Mouse (Mus musculus) G1E-ER4 (cell line): ENCODE measurements around the gene Wfdc13. TPM values are rescaled to one million over a fixed set of nuclear protein-coding genes. Genes with fewer than 3 reads are reported as not detected.

Source experiments
- GATA1 ChIP-seq: IDR thresholded peaks from one replicate; pipeline ENCODE4 v1.8.0; 2012; ENCODE audit warnings: low read length, inconsistent platforms
- polyA plus RNA-seq: library from polyadenylated mRNA; stranded (reverse); fragments of >175 nt; gene quantifications from 2 replicates; pipeline ENCODE4 v1.2.3, GENCODE M21; 2012

The Wfdc13 gene
- polyA plus RNA-seq, 1 experiment: not detected

DNA sequence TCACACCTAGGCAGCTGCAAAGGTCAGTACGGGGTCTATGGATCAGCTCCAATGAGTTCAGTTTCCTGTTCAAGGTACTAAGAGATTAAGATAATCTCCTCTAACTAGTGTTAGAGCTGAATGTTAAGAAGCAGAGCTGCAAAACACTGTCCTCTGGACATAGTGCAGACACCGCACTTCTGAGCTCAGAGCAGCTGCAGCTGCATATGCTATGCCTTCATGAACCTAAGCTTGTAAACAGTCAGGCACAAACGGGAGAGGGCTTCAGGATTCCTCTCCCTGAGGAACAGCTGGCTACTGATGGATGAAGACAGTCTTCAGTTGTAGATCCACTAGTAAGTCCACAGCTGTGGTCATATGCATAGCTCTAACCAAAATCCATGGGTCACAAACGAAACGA lies 16.1 kb downstream of the Wfdc13 start:
- no peak for TF ChIP-seq GATA1

DNA sequence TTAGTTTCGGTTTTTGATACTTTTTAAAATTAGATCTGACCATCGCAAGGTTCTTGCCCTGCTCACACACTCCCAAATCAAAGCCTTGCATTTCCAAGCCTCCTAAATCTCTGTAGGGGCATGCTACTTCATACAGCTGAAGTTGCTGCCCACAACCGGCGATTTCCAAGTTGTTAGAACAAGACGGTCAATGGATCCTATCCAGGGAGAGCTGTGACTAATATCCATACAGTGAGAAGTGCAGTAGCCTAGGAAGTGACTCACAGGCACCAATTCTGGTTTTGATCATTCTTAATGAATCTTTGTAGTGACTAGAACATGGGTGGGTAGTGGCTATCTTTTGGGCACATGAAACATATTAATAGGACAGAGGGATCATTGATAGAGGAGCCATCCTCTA lies 16.9 kb downstream of the Wfdc13 start:
- no peak for TF ChIP-seq GATA1

DNA sequence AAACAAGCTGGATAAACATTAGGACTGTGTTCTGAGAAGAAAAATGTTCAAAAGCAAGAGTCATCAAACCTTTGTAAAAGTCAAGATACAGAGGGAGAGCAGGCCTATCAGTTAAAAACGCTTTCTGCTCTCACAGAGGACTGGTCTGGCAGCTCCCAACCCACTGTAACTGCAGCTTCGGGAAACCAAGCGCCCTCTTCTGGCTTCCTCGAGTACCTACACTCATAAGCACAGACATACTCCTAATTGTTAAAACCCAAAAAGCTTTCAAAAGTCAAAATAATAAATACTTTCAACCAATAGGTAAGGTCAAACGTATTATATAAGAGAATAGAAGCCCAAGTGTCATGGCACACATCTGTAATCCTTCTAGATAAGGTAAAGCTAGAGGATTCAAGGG lies 19.3 kb downstream of the Wfdc13 start:
- TF ChIP-seq GATA1: no peak

DNA sequence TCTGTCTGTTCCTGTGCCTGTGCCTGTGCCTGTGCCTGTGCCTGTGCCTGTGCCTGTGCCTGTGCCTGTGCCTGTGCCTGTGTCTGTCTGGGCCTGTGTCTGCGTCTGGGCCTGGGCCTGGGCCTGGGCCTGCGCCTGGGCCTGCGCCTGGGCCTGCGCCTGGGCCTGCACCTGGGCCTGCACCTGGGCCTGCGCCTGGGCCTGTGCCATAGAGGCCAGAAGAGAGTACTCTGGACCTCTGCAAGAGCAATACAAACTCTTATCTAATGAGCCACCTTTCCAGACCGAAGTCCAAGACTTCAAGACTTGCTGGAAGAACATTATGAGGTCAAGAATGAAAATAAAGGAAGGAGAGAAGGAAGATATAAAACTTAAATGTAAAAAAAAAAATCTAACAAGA lies 20.4 kb downstream of the Wfdc13 start:
- TF ChIP-seq GATA1: no peak

DNA sequence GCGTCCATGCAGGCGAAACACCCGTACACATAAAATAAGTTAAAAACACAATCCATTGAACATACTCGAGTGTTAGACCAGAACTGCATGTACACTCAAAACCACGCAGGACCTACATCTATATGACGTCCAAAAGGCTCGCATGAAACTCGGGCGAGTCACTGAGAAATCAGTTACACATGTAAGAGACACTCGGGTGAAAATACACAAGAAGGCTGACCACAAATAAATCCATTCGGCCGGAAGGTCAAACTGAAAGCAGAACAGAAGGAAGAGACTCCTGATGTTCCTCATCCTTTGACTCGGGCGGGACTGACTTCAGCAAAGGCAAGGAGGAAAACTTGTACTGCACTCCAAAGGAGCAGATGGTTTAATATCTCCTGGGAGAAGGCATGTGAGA lies 21.1 kb downstream of the Wfdc13 start:
- TF ChIP-seq GATA1: no peak

DNA sequence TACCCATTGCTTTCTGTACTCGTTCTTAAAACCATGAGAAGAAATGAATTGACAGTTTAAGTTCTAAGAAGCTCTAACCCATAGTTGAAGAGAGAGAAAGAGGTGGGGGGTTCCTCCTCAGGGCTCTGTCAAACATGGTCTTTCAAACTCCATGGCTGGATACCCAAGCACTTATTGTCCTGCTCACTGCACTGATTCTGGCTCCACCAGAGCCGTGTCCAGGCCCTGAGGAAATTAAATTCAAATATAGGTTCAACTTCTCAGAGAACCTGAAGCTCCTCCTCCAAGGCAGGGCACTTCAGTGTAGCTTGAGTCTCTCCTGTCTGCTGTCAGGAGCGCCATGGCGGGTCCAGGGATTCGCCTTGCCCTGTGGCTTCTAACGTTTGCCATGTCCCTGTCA lies 30.1 kb downstream of the Wfdc13 start, which contains the start of gene Spint5:
Gene Spint5 (plus strand): TSS at position 301 of the 400 bp plus-strand sequence.
- no peak for TF ChIP-seq GATA1

DNA sequence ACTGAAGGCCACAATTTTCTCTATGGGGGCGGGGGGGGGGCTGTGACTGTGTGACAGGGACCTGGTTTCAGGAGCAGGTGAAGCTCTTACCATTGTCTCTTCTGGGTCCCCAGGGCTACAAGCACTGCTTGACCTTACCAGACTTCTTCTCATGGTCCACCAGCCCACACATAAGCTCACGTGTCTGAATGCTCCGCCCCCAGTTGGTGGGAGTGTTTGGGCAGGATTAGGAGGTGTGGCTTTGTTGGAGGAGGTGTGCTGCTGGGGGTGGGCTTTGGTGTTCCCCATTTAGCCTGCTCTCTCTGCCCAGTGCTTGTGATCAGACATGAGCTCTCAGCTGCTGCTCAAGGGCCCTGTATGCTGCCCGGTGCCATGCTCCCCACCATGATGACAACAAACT lies 38.4 kb downstream of the Wfdc13 start:
- no peak for TF ChIP-seq GATA1

DNA sequence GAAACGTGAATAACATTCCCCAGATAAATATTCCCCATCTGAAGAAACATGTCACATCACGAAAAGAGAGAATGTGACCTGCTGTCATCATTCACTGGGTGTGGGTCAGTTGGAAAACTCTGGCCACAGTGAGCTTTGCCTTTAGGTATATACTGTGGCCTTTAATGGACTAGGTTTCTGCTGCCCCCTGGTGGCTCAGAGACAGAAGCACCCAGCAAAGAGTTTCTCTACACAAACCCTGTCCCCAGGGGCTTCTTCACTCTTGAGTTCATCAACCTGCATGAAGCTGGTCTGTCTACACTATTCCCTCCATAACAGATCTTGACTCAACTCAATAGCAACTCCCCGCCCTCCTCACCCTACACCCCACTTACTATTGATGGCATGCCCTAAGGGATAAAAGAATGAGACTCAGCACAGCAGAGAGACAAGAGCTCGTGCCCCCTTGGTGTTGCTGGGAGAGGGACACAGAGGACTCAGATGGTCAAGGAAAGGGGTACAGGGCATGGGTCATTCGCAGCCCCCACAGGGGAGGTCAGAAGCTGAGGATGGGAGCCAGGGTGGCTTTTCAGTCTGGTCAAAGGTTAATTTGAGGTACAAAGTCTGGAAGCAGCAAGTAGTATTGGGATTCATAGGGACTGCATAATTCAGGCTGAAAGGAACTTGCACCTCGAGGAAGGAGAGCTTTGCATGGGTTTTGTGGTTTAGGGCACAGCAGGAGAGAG lies 41.1 kb downstream of the Wfdc13 start:
- TF ChIP-seq GATA1: no peak

DNA sequence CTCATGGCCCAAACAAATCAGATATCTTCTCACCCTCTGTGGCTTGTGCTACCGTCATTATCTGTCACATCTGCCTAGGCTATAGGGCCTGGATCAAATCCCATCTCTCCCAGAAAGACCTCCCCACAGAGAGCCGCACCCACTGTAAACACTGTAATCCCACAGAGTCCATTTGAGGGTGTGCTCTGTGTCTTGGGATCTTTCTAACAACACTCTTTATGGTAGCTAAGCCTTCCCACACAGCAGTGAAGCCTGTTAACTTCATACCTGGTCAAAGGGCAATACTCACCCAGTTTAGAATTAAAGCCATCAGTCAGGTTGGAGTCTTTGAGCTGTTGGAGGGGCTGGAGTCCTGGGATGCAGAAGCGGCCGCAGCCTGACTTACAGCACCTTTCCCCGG lies 46.8 kb downstream of the Wfdc13 start:
- TF ChIP-seq GATA1: no peak

DNA sequence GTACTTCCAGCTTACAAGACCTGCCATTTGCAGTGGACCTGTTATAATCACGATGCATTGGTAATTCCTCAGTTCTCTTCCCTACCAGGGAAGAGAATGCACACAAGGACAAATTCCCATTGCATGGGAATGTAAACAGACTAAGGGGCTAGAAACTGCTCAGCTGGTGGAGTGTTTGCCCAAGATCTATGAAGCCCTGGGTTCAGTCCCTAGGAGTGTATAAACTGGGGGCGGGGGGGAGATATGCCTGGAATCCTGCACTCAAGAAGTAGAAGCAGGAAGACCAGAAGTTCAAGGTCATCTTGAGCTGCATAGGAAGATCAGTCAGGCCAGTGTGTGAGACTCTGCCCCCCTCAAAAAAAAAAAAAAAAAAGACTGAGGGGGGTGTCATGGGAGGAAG lies 48.4 kb downstream of the Wfdc13 start:
- TF ChIP-seq GATA1: no peak

DNA sequence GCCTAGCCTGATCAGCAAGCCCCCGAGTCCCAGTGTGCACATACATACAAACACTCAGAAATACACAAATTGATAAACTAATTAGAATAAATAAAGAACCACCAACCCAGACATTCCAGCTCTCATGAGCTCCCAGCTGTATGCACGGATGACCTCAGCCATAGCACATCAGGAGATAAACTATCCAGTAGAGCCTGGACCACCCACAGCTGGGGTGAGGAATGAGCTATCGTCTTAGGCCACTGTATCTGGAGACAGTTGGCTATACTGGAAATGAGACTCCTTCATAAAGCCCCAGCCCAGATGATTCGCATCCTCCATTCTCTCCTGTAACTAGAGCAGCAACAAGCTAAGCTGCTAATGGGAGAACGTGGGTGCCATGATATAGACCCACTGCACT lies 49.9 kb downstream of the Wfdc13 start:
- no peak for TF ChIP-seq GATA1

DNA sequence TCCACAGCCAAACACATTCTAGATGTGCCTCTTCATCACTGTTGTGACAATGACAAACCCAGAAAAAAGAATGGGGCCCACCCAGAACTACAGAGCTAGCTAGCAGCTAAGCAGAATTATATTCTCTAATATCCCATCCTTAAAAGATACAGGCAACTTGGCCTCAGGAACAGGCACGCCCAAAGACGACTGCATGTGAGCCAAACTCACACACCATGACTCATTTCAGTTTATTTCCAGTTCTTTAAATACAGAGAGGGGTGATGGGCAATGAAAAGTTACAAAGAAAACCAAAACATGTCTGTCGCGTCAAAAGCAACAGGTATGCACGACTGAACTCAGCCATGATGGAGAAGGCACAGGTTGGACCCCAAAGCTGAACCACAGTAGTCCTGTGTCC lies 50.5 kb downstream of the Wfdc13 start:
- TF ChIP-seq GATA1: no peak

Other genes with a start within 250 kb of the Wfdc13 start
- gene Sdc4, start 241.2 kb upstream of the Wfdc13 start, polyA plus RNA-seq: not detected in 2 replicates
- 219 and 244 TPM in 2 replicates for gene Sys1, start 228.1 kb upstream of the Wfdc13 start, polyA plus RNA-seq
- gene Gm20458, start 224.1 kb upstream of the Wfdc13 start, polyA plus RNA-seq: 8.1 and 9.4 TPM in 2 replicates
- not detected in 2 replicates for gene Trp53tg5, start 211.4 kb upstream of the Wfdc13 start, polyA plus RNA-seq
- 25.2 and 30.2 TPM in 2 replicates for gene Dbndd2, start 199.0 kb upstream of the Wfdc13 start, polyA plus RNA-seq
- 118 and 139 TPM in 2 replicates for gene Pigt, start 187.6 kb upstream of the Wfdc13 start, polyA plus RNA-seq
- not detected in 2 replicates for gene Wfdc2, start 122.7 kb upstream of the Wfdc13 start, polyA plus RNA-seq
- not detected in 2 replicates for gene Spint3, start 111.6 kb upstream of the Wfdc13 start, polyA plus RNA-seq
- not detected in 2 replicates for gene Wfdc6a, start 99.7 kb upstream of the Wfdc13 start, polyA plus RNA-seq
- not detected in 2 replicates for gene Eppin, start 91.5 kb upstream of the Wfdc13 start, polyA plus RNA-seq
- gene Wfdc6b, start 71.6 kb upstream of the Wfdc13 start, polyA plus RNA-seq: not detected in 2 replicates
- not detected in 2 replicates for gene Wfdc8, start 71.5 kb upstream of the Wfdc13 start, polyA plus RNA-seq
- not detected in 2 replicates for gene Wfdc16, start 46.3 kb upstream of the Wfdc13 start, polyA plus RNA-seq
- not detected in 2 replicates for gene Wfdc10, start 29.1 kb upstream of the Wfdc13 start, polyA plus RNA-seq
- not detected in 2 replicates for gene Wfdc9, start 28.5 kb upstream of the Wfdc13 start, polyA plus RNA-seq
- not detected in 2 replicates for gene Wfdc11, start 11.0 kb upstream of the Wfdc13 start, polyA plus RNA-seq
- not detected in 2 replicates for gene Spint4, start 13.4 kb downstream of the Wfdc13 start, polyA plus RNA-seq
- gene Spint5, start 30.2 kb downstream of the Wfdc13 start, polyA plus RNA-seq: not detected in 2 replicates
- gene Wfdc3, start 60.8 kb downstream of the Wfdc13 start, polyA plus RNA-seq: 0.03 and 0.04 TPM in 2 replicates
- gene Dnttip1, start 60.9 kb downstream of the Wfdc13 start, polyA plus RNA-seq: 131 and 212 TPM in 2 replicates
- 170 and 261 TPM in 2 replicates for gene Ube2c, start 84.8 kb downstream of the Wfdc13 start, polyA plus RNA-seq
- not detected in 2 replicates for gene Tnnc2, start 94.9 kb downstream of the Wfdc13 start, polyA plus RNA-seq
- gene Snx21, start 100.7 kb downstream of the Wfdc13 start, polyA plus RNA-seq: 3.9 and 5.2 TPM in 2 replicates
- gene Acot8, start 119.8 kb downstream of the Wfdc13 start, polyA plus RNA-seq: 34.2 and 58.7 TPM in 2 replicates
- 1.6 TPM in 2 replicates for gene Zswim3, start 120.0 kb downstream of the Wfdc13 start, polyA plus RNA-seq
- gene Zswim1, start 137.6 kb downstream of the Wfdc13 start, polyA plus RNA-seq: 29.9 and 31.4 TPM in 2 replicates
- gene Spata25, start 143.4 kb downstream of the Wfdc13 start, polyA plus RNA-seq: not detected in 2 replicates
- 12.4 and 46.9 TPM in 2 replicates for gene Ctsa, start 147.8 kb downstream of the Wfdc13 start, polyA plus RNA-seq
- 0.08 TPM in 1 of 2 replicates, not detected in the other for gene Neurl2, start 148.3 kb downstream of the Wfdc13 start, polyA plus RNA-seq
- not detected in 2 replicates for gene Pltp, start 172.6 kb downstream of the Wfdc13 start, polyA plus RNA-seq
- gene Pcif1, start 194.2 kb downstream of the Wfdc13 start, polyA plus RNA-seq: 110 and 119 TPM in 2 replicates
- 58.2 and 59.2 TPM in 2 replicates for gene Zfp335, start 226.7 kb downstream of the Wfdc13 start, polyA plus RNA-seq